Mouse (Mus musculus) testis, adult 2 months (tissue): Measurements from ENCODE around the gene Ezr.

Experiments
- CTCF ChIP-seq: fragments of 200-500 bp; IDR thresholded peaks from 2 replicates; pipeline ENCODE4 v1.5.1; 2012; ENCODE audit warnings: low read depth, mild to moderate bottlenecking, inconsistent platforms, low read length, moderate library complexity; ENCODE audit not compliant: control insufficient read depth, insufficient read depth, insufficient replicate concordance
- POLR2A ChIP-seq: fragments of 200-500 bp; IDR thresholded peaks from 2 replicates; pipeline ENCODE4 v1.6.1; 2012; ENCODE audit warnings: low read depth, mild to moderate bottlenecking, inconsistent platforms, low read length, moderate library complexity; ENCODE audit not compliant: control insufficient read depth

DNA sequence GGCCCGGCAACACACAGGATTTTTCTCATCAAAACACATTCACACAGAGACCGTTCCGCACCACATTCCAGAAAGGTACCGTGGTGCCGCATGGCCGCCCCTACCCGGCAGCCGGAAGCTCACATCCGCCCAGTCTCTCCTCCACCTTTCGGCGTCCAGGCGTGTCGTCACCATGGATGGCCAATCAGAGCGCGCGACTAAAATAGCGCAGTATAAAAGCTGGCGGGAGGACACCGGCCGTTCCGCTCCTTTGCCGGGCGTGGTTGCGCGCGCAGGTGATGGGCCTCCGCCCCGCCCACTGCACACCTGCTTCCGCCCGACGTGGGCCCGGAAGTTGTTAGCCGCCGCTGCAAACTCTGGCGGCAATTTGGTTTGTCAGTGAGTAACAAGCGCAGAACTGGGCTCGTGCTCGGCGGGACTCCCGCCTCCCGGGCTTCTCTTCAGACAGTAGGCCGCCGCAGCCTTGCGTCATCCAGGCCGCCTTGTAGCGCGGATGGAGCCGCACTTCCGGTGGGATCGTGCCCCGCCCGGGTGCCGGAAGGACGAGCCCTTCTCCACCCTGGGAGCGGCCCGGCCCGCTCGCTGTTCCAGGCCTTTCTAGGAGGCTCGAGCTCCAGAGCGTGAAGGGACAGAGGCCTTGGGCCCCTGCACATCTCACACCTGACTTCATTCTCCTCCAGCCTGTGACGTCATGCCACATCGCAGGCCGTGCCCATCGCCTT is 45.3 kb upstream of the Ezr start:
- no peak for TF ChIP-seq CTCF
- peak; percentile 91 for TF ChIP-seq POLR2A
